Mouse (Mus musculus): ENCODE results near the gene Was. TPM values are rescaled to one million over a fixed set of nuclear protein-coding genes. Genes with fewer than 3 reads are reported as not detected.
"Not testable (repeated sequence)": the region's sequence is repeated elsewhere in the genome, so short reads cannot be mapped to it uniquely, and the experiment has no call there.

Was gene
- polyA plus RNA-seq, 1 experiment, result 52.2 TPM

- Histone ChIP-seq H3K4me3 (ENCODE audit: extremely low read depth, insufficient read depth, insufficient read length) (peak overlapping the region; percentile 50), H3K36me3 (ENCODE audit: control insufficient read depth, insufficient read depth, low read length) (no peaks in the 10 kb centered on the region), H3K4me1 (ENCODE audit: control insufficient read depth, insufficient read depth, insufficient read length) (no peaks in the 10 kb centered on the region), H3K27me3 (ENCODE audit: control insufficient read depth, insufficient read depth, low read length) (no peaks in the 10 kb centered on the region), H3K27ac (ENCODE audit: insufficient read depth, low read length) (peak overlapping the region; percentile 90)
- 25% methylated on average over 19 of the region's 19 CpGs for WGBS
- peak; percentile 94 to 95 for DNase-seq (ENCODE audit: low read depth in 1 of 2, low spot score in 2 of 2)
- TF ChIP-seq POLR2A (IDR thresholded peaks at IDR 0.05; ENCODE audit: low read depth, low read length), result no peak
- no peak for TF ChIP-seq CTCF (IDR thresholded peaks at IDR 0.05; ENCODE audit: extremely low read depth, insufficient read depth, insufficient read length, insufficient replicate concordance)
Measured at GRCm38 (mm10) chrX:8096787-8097242, 6.5 kb upstream of the Was start.

DNA sequence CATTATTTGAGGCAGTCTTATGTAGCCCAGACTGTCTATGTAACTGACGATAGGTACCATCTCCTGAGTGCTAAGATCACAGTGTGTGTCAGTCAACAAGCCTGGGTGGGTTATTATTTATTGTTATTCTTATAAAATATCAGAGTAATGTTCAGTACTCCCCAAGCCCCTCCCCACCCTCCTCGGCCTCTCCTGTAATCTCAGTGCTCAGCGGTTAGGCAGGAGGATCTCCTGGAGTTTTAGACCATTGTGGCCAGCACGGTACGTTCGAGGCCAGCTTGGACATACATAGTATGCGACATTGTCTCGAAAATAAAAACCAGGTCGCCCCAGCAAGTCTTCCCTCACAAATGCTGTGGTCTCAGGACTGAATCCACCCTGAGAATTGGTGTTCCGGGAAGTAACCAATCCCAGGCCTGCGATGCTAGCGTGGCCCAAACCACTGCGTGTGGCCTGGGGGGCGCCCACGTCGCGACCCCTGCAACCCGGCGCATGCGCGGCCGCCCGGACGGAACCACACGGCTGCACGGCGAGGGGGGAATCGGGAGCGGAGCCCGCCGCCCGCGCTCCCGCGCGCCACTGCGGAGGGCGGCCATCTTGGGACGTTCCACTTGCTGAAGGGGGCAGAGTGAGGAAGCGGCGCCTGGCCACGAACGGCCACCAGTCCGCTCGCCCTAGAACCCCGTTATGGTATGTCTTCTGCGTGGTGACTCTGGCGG lies 5.9 kb upstream of the Was start:
- peak overlapping the region; percentile 50; the same call in 1 of the 2 replicates for H3K4me3 ChIP-seq (ENCODE audit: extremely low read depth, insufficient read depth, insufficient read length)
- H3K27me3 ChIP-seq (ENCODE audit: control insufficient read depth, insufficient read depth, low read length); H3K4me1 ChIP-seq (ENCODE audit: control insufficient read depth, insufficient read depth, insufficient read length); H3K36me3 ChIP-seq (ENCODE audit: control insufficient read depth, insufficient read depth, low read length): not testable (repeated sequence)
- peak overlapping the region; percentile 90 for H3K27ac ChIP-seq (ENCODE audit: insufficient read depth, low read length)
- WGBS, result 28% methylated on average over 22 of the region's 48 CpGs
- DNase-seq (ENCODE audit: low read depth in 1 of 2, low spot score in 2 of 2), result peak in 1 of 2 experiments; percentile 70

GRCm38 (mm10) chrX:8095546-8095945 lies 5.2 kb upstream of the Was start:
- no peaks in the 10 kb centered on the region for H3K27me3 ChIP-seq (ENCODE audit: control insufficient read depth, insufficient read depth, low read length)
- TF ChIP-seq POLR2A (IDR thresholded peaks at IDR 0.05; ENCODE audit: low read depth, low read length) (no peak), CTCF (IDR thresholded peaks at IDR 0.05; ENCODE audit: extremely low read depth, insufficient read depth, insufficient read length, insufficient replicate concordance) (no peak)
- DNase-seq (ENCODE audit: low read depth in 1 of 2, low spot score in 2 of 2), result no peak
- H3K4me3 ChIP-seq (ENCODE audit: extremely low read depth, insufficient read depth, insufficient read length), result no peak overlapping the region
- WGBS, result 74% methylated on average over 10 of the region's 10 CpGs
- no peak overlapping the region for H3K27ac ChIP-seq (ENCODE audit: insufficient read depth, low read length)
- H3K4me1 ChIP-seq (ENCODE audit: control insufficient read depth, insufficient read depth, insufficient read length), result peaks cover 3% of the 10 kb centered on the region; the same call in 1 of the 2 replicates
- H3K36me3 ChIP-seq (ENCODE audit: control insufficient read depth, insufficient read depth, low read length), result no peaks in the 10 kb centered on the region

DNA sequence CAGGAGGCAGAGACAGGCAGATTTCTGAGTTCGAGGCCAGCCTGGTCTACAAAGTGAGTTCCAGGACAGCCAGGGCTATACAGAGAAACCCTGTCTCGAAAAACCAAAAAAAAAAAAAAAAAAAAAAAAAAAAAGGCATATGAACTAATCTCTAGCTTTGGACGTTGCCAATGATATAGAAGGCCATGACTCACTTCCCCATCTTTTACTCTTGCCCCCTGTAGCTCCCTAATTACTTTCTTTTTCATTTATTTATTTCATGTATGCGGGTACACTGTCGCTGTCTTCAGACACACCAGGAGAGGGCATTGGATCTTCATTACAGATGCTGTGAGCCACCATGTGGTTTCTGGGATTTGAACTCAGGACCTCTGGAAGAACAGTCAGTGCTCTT lies 653 bp upstream of the Was start:
- not testable (repeated sequence) for H3K36me3 ChIP-seq (ENCODE audit: control insufficient read depth, insufficient read depth, low read length); H3K4me3 ChIP-seq (ENCODE audit: extremely low read depth, insufficient read depth, insufficient read length); DNase-seq (ENCODE audit: low read depth in 1 of 2, low spot score in 2 of 2); H3K27me3 ChIP-seq (ENCODE audit: control insufficient read depth, insufficient read depth, low read length); H3K4me1 ChIP-seq (ENCODE audit: control insufficient read depth, insufficient read depth, insufficient read length)
- WGBS, result 55% methylated on average over 5 of the region's 5 CpGs
- H3K27ac ChIP-seq (ENCODE audit: insufficient read depth, low read length), result peak overlapping the region; percentile 79

DNA sequence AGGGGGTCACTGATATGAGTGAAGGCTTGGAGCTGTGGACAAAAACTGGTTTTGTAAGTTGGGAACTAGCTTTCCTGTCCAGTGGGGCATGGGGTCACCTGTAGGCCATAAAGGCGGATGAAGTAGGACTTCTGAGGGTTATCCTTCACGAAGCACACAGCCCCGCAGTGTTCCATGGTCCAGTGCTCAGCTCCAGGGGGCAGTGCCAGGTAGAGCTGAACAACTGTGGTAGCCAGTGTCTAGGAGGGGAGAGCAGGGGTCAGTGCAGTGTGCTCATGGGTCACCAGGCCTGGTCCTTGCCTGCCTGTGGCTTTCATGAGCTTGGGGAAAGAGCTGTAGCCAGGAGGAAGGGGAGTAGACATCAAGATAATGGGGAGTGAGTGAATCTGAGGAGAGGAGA lies 552 bp downstream of the Was start:
- H3K36me3 ChIP-seq (ENCODE audit: control insufficient read depth, insufficient read depth, low read length), result peaks cover 13% of the 10 kb centered on the region
- 36% methylated on average over 3 of the region's 3 CpGs for WGBS
- peaks cover 8% of the 10 kb centered on the region; the same call in 1 of the 2 replicates for H3K4me1 ChIP-seq (ENCODE audit: control insufficient read depth, insufficient read depth, insufficient read length)
- no peak for DNase-seq (ENCODE audit: low read depth in 1 of 2, low spot score in 2 of 2)
- no peaks in the 10 kb centered on the region for H3K27me3 ChIP-seq (ENCODE audit: control insufficient read depth, insufficient read depth, low read length)
- H3K27ac ChIP-seq (ENCODE audit: insufficient read depth, low read length), result peak overlapping the region; percentile 79
- H3K4me3 ChIP-seq (ENCODE audit: extremely low read depth, insufficient read depth, insufficient read length), result peak overlapping the region; percentile 63
- TF ChIP-seq POLR2A (IDR thresholded peaks at IDR 0.05; ENCODE audit: low read depth, low read length) (no peak), CTCF (IDR thresholded peaks at IDR 0.05; ENCODE audit: extremely low read depth, insufficient read depth, insufficient read length, insufficient replicate concordance) (no peak)

GRCm38 (mm10) chrX:8085611-8086010 lies 4.7 kb downstream of the Was start:
- DNase-seq (ENCODE audit: low read depth in 1 of 2, low spot score in 2 of 2), result no peak
- Histone ChIP-seq H3K27ac (ENCODE audit: insufficient read depth, low read length) (no peak overlapping the region), H3K27me3 (ENCODE audit: control insufficient read depth, insufficient read depth, low read length) (no peaks in the 10 kb centered on the region), H3K4me3 (ENCODE audit: extremely low read depth, insufficient read depth, insufficient read length) (no peak overlapping the region), H3K4me1 (ENCODE audit: control insufficient read depth, insufficient read depth, insufficient read length) (peaks cover 6% of the 10 kb centered on the region; the same call in 1 of the 2 replicates), H3K36me3 (ENCODE audit: control insufficient read depth, insufficient read depth, low read length) (peaks cover 17% of the 10 kb centered on the region)
- 88% methylated on average over 8 of the region's 8 CpGs for WGBS
- TF ChIP-seq CTCF (IDR thresholded peaks at IDR 0.05; ENCODE audit: extremely low read depth, insufficient read depth, insufficient read length, insufficient replicate concordance), result no peak
- TF ChIP-seq POLR2A (IDR thresholded peaks at IDR 0.05; ENCODE audit: low read depth, low read length), result no peak

GRCm38 (mm10) chrX:8084771-8085259 lies 5.5 kb downstream of the Was start:
- Histone ChIP-seq H3K4me1 (ENCODE audit: control insufficient read depth, insufficient read depth, insufficient read length) (peaks cover 4% of the 10 kb centered on the region; the same call in 1 of the 2 replicates), H3K27me3 (ENCODE audit: control insufficient read depth, insufficient read depth, low read length) (no peaks in the 10 kb centered on the region), H3K36me3 (ENCODE audit: control insufficient read depth, insufficient read depth, low read length) (peaks cover 17% of the 10 kb centered on the region), H3K4me3 (ENCODE audit: extremely low read depth, insufficient read depth, insufficient read length) (no peak overlapping the region), H3K27ac (ENCODE audit: insufficient read depth, low read length) (no peak overlapping the region)
- DNase-seq (ENCODE audit: low read depth in 1 of 2, low spot score in 2 of 2), result no peak
- TF ChIP-seq CTCF (IDR thresholded peaks at IDR 0.05; ENCODE audit: extremely low read depth, insufficient read depth, insufficient read length, insufficient replicate concordance), result no peak
- TF ChIP-seq POLR2A (IDR thresholded peaks at IDR 0.05; ENCODE audit: low read depth, low read length), result no peak
- WGBS, result 88% methylated on average over 6 of the region's 6 CpGs
